Mouse (Mus musculus): ENCODE data around the gene Cyp26c1. TPM values are rescaled to one million over a fixed set of nuclear protein-coding genes. Genes with fewer than 3 reads are reported as not detected.

Cyp26c1 gene
- total and polyA plus RNA-seq, 2 experiments from 2014 or later = not detected

DNA sequence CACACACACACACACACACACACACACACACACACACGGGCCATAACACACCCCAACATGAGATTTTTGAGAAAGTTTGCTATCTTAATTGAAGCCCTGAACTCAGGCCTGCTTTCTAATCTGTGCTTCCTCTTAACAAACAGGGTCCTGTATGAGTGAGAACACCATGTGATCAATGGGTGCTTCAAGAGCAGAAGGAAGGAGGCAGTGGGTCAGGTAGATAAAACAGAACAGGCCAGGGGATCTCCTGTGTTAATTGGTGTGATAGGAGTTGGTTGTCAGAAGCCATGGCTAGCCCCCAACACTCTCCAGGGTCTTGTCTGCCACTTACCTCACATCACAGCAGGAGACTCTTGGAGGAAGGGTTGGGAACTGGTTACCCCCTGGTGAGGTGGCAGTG is 30.6 kb downstream of the Cyp26c1 start:
- WGBS = 46% methylated on average over 1 of the region's 1 CpGs
- Histone ChIP-seq H3K27ac (ENCODE audit: low read depth) (no peak overlapping the region), H3K9ac (replicated peaks; ENCODE audit: low read depth, low read length) (no peak overlapping the region), H3K27me3 (ENCODE audit: control insufficient read depth, insufficient read depth, low read length) (0 out of 2 replicates have a peak, but pooled peaks cover 3% of the 10 kb centered on the region), H3K4me2 (ENCODE audit: low read depth, low read length) (no peak overlapping the region), H3K4me1 (ENCODE audit: control insufficient read depth, insufficient read depth) (no peaks in the 10 kb centered on the region), H3K4me3 (ENCODE audit: low read depth, low read length) (no peak overlapping the region), H3K9me3 (replicated peaks; ENCODE audit: control insufficient read depth, low read length) (no peaks in the 10 kb centered on the region), H3K36me3 (replicated peaks; ENCODE audit: control insufficient read depth, insufficient read depth, low read length) (no peaks in the 10 kb centered on the region)
- TF ChIP-seq EP300 (IDR thresholded peaks at IDR 0.05; ENCODE audit: low read depth) = no peak
- no peak for TF ChIP-seq CTCF (IDR thresholded peaks at IDR 0.05; ENCODE audit: low read depth)
- ATAC-seq (ENCODE audit: insufficient read depth, low read depth) = no peak
- DNase-seq (ENCODE audit: low spot score) = no peak

DNA sequence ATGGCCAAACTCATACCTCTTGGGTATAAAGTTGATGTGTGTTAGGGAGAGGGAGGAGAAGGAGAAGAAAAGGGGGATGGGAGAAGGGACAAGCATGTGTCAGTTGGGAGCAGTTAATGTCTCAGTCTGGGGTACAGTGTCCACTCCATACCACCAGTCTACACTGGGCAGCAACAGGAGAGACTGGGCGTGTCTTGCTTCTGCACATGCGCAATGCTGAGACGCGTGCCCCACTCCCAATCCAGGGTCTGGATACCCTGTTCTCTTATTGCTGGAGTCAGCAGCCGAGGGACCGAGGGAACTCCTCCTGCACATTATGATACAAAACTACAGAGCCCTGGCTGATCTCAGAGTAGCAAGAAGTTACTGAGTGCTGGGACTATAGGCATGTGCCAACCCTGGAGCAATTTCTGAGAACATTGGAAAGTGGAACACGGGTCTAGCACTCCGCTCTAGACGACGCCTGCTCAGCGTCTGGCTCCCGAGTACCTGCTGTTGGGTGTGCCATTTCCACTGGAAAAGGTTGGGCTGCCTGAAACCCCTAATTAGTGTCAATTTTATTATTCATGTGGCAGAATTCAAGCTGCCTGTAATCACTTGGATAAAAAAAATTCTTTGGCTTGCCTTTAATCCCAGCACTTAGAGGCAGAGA is 31.3 kb downstream of the Cyp26c1 start:
- H3K27ac ChIP-seq (ENCODE audit: low read depth) = no peak overlapping the region
- H3K4me1 ChIP-seq (ENCODE audit: control insufficient read depth, insufficient read depth) = no peaks in the 10 kb centered on the region
- no peak overlapping the region for H3K4me3 ChIP-seq (ENCODE audit: low read depth, low read length)
- H3K27me3 ChIP-seq (ENCODE audit: control insufficient read depth, insufficient read depth, low read length) = 0 out of 2 replicates have a peak, but pooled peaks cover 3% of the 10 kb centered on the region
- H3K9me3 ChIP-seq (replicated peaks; ENCODE audit: control insufficient read depth, low read length) = no peaks in the 10 kb centered on the region
- TF ChIP-seq CTCF (IDR thresholded peaks at IDR 0.05; ENCODE audit: low read depth) (no peak), EP300 (IDR thresholded peaks at IDR 0.05; ENCODE audit: low read depth) (no peak)
- WGBS = 72% methylated on average over 12 of the region's 12 CpGs
- no peaks in the 10 kb centered on the region for H3K36me3 ChIP-seq (replicated peaks; ENCODE audit: control insufficient read depth, insufficient read depth, low read length)
- H3K9ac ChIP-seq (replicated peaks; ENCODE audit: low read depth, low read length) = no peak overlapping the region
- ATAC-seq (ENCODE audit: insufficient read depth, low read depth) (no peak), DNase-seq (ENCODE audit: low spot score) (no peak)
- no peak overlapping the region for H3K4me2 ChIP-seq (ENCODE audit: low read depth, low read length)

DNA sequence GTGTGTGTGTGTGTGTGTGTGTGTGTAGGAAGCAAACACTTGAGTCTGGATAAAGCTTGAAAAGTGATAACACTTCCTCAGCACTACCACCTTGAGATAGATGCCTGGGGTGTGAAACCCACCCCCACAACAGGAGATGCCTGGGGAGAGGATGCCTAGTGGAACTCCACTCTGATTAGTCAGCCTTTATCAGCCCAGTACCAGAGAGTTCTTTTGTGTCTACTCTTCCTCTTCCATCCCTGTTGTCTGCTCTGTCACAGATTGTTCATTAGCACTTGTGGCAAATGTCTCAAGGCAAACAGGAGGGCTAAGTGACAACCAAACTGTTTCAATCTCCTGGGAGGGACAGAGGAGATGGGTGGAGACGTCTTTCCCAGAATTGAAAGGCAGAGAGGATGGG is 33.8 kb downstream of the Cyp26c1 start:
- ATAC-seq (ENCODE audit: insufficient read depth, low read depth) (no peak), DNase-seq (ENCODE audit: low spot score) (no peak)
- 0 out of 2 replicates have a peak, but pooled peaks cover 3% of the 10 kb centered on the region for H3K27me3 ChIP-seq (ENCODE audit: control insufficient read depth, insufficient read depth, low read length)
- H3K9me3 ChIP-seq (replicated peaks; ENCODE audit: control insufficient read depth, low read length) = no peaks in the 10 kb centered on the region
- no peak overlapping the region for H3K27ac ChIP-seq (ENCODE audit: low read depth)
- no peak overlapping the region for H3K9ac ChIP-seq (replicated peaks; ENCODE audit: low read depth, low read length)
- 9% methylated on average over 1 of the region's 1 CpGs for WGBS
- H3K4me2 ChIP-seq (ENCODE audit: low read depth, low read length) = no peak overlapping the region
- TF ChIP-seq CTCF (IDR thresholded peaks at IDR 0.05; ENCODE audit: low read depth) = no peak
- no peak for TF ChIP-seq EP300 (IDR thresholded peaks at IDR 0.05; ENCODE audit: low read depth)
- H3K4me3 ChIP-seq (ENCODE audit: low read depth, low read length) = no peak overlapping the region
- no peaks in the 10 kb centered on the region for H3K4me1 ChIP-seq (ENCODE audit: control insufficient read depth, insufficient read depth)
- no peaks in the 10 kb centered on the region for H3K36me3 ChIP-seq (replicated peaks; ENCODE audit: control insufficient read depth, insufficient read depth, low read length)

DNA sequence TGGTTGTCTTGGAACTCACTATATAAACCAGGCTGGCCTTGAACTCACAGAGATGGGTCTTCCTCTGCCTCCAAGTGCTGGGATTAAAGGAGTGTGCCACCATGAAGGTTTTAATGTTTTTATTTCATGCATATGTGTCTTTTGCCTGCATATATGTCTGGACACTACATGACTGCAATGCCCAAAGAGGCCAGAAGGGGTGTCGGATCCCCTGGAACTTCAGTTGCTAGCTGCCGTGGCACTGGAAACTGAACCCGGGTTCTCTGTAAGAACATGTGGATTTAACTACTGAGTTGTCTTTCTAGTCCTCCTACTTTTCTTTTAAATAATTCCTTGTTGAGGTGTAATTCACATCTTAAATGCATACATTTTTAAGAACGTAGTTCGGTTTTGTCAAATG is 39.2 kb downstream of the Cyp26c1 start:
- Histone ChIP-seq H3K4me3 (ENCODE audit: low read depth, low read length) (no peak overlapping the region), H3K27me3 (ENCODE audit: control insufficient read depth, insufficient read depth, low read length) (no peaks in the 10 kb centered on the region), H3K4me1 (ENCODE audit: control insufficient read depth, insufficient read depth) (no peaks in the 10 kb centered on the region), H3K36me3 (replicated peaks; ENCODE audit: control insufficient read depth, insufficient read depth, low read length) (no peaks in the 10 kb centered on the region), H3K9ac (replicated peaks; ENCODE audit: low read depth, low read length) (no peak overlapping the region), H3K27ac (ENCODE audit: low read depth) (no peak overlapping the region), H3K4me2 (ENCODE audit: low read depth, low read length) (no peak overlapping the region), H3K9me3 (replicated peaks; ENCODE audit: control insufficient read depth, low read length) (no peaks in the 10 kb centered on the region)
- ATAC-seq (ENCODE audit: insufficient read depth, low read depth) (no peak), DNase-seq (ENCODE audit: low spot score) (no peak)
- TF ChIP-seq CTCF (IDR thresholded peaks at IDR 0.05; ENCODE audit: low read depth) (no peak), EP300 (IDR thresholded peaks at IDR 0.05; ENCODE audit: low read depth) (no peak)
- 92% methylated on average over 5 of the region's 5 CpGs for WGBS

DNA sequence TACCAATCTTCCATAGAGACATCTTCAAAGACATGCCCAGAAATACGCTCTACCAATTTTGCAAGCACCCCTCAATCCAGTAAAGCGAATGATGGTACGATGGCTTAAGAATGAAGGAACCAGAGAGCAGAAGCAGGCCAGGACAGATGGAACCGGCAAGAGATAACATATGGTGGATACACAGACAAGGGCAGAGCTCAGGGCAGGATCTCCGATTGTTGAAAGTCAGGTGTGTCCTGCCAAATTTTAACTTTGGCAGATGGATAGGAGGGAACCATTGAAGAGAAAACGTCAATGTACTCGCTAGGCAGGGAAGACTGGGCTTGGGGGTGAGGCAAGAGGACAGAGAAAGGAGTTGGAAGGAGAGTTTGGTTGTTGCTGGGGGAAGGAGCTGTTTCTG is 41.2 kb downstream of the Cyp26c1 start:
- Histone ChIP-seq H3K27me3 (ENCODE audit: control insufficient read depth, insufficient read depth, low read length) (no peaks in the 10 kb centered on the region), H3K27ac (ENCODE audit: low read depth) (no peak overlapping the region), H3K4me2 (ENCODE audit: low read depth, low read length) (no peak overlapping the region), H3K9ac (replicated peaks; ENCODE audit: low read depth, low read length) (no peak overlapping the region), H3K4me1 (ENCODE audit: control insufficient read depth, insufficient read depth) (no peaks in the 10 kb centered on the region), H3K9me3 (replicated peaks; ENCODE audit: control insufficient read depth, low read length) (0 out of 2 replicates have a peak, but pooled peaks cover 3% of the 10 kb centered on the region), H3K4me3 (ENCODE audit: low read depth, low read length) (no peak overlapping the region), H3K36me3 (replicated peaks; ENCODE audit: control insufficient read depth, insufficient read depth, low read length) (no peaks in the 10 kb centered on the region)
- no peak for DNase-seq (ENCODE audit: low spot score)
- no peak for ATAC-seq (ENCODE audit: insufficient read depth, low read depth)
- TF ChIP-seq CTCF (IDR thresholded peaks at IDR 0.05; ENCODE audit: low read depth) = no peak
- WGBS = 77% methylated on average over 7 of the region's 7 CpGs

DNA sequence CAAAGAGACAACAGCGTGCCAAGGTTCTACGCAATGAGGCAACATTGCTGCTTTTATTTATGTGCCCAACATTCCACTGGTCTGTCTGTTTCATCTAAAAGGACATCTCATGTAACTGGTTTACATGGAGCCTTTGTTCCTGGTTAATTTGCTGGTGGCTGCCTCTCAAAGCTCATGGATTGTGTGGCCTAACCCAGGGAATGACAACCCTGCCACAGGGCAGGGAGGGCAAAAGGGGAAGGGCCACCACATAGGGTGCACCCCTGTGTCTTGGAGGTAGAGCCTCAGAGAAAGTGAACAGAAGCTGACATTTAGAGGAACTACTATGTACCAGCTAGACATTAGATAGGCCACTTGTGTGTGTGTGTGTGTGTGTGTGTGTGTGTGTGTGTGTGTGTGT is 42.0 kb downstream of the Cyp26c1 start:
- Histone ChIP-seq H3K9me3 (replicated peaks; ENCODE audit: control insufficient read depth, low read length) (0 out of 2 replicates have a peak, but pooled peaks cover 3% of the 10 kb centered on the region), H3K4me1 (ENCODE audit: control insufficient read depth, insufficient read depth) (no peaks in the 10 kb centered on the region), H3K4me3 (ENCODE audit: low read depth, low read length) (no peak overlapping the region), H3K36me3 (replicated peaks; ENCODE audit: control insufficient read depth, insufficient read depth, low read length) (no peaks in the 10 kb centered on the region), H3K4me2 (ENCODE audit: low read depth, low read length) (no peak overlapping the region), H3K27ac (ENCODE audit: low read depth) (no peak overlapping the region), H3K9ac (replicated peaks; ENCODE audit: low read depth, low read length) (no peak overlapping the region), H3K27me3 (ENCODE audit: control insufficient read depth, insufficient read depth, low read length) (no peaks in the 10 kb centered on the region)
- no peak for TF ChIP-seq EP300 (IDR thresholded peaks at IDR 0.05; ENCODE audit: low read depth)
- TF ChIP-seq CTCF (IDR thresholded peaks at IDR 0.05; ENCODE audit: low read depth) = no peak
- 87% methylated on average over 2 of the region's 2 CpGs for WGBS
- DNase-seq (ENCODE audit: low spot score) (no peak), ATAC-seq (ENCODE audit: insufficient read depth, low read depth) (no peak)
